In the genomic region with DNA sequence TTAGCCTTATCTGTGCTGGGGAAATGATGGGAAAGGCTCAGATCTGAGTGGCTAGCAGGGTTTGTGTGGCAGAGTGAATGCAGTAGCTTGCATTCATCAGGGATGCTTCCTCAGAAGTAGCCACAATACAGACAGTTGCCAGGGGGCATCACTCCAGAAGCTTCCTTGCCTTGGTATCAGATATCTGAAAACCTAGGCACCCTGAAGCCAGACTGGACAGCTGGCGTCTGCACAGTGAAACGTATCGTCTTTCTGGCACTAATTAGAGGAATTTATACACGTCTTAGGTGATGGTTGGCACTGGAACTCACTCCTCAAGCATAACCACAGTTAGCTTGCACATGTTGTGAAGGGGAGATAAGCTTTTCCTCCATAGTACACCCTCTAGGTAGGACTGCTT, we compare ENCODE assay signal across 19 mouse cellular contexts.
"Had no signal": no experiment of that assay in that cellular context is flagged by ENCODE, and none has a peak within 500 bp of the region (broad histone marks: within the 10 kb centered on the region; RNA-seq: fewer than 3 reads in every experiment).

No protein-coding gene starts in this region.

- H3K9ac ChIP-seq: liver, embryonic 13.5 days; neural tube, embryonic 12.5 days; neural tube, embryonic 15.5 days had no signal

- H3K4me2 ChIP-seq: liver, embryonic 13.5 days; midbrain, embryonic 11.5 days; neural tube, embryonic 12.5 days; neural tube, embryonic 15.5 days had no signal

- DNase-seq: kidney, postnatal 25 days; layer of hippocampus, adult 9-11 months; liver, embryonic 13.5 days; lung, adult 2 months; lung, postnatal 14 days; lung, postnatal 4 days; midbrain, embryonic 14.5 days; right cerebral cortex, adult 18-20 months; right cerebral cortex, postnatal 14 days; right cerebral cortex, postnatal 4 days; spleen, adult 18-20 months; thymus, adult 2 months; thymus, postnatal 14 days; thymus, postnatal 4 days had no signal

- H3K27ac ChIP-seq: kidney, postnatal 0 days; layer of hippocampus, adult 2 months; liver, embryonic 13.5 days; neural tube, embryonic 12.5 days; neural tube, embryonic 15.5 days had no signal

- H3K27me3 ChIP-seq: liver, embryonic 13.5 days; neural tube, embryonic 12.5 days; neural tube, embryonic 15.5 days had no signal

- H3K4me1 ChIP-seq: liver, embryonic 13.5 days; neural tube, embryonic 12.5 days; neural tube, embryonic 15.5 days had no signal

- H3K9me3 ChIP-seq: liver, embryonic 13.5 days; neural tube, embryonic 12.5 days; neural tube, embryonic 15.5 days had no signal

- H3K4me3 ChIP-seq: layer of hippocampus, adult 2 months; liver, embryonic 13.5 days; neural tube, embryonic 12.5 days; neural tube, embryonic 15.5 days had no signal
